Mouse (Mus musculus) erythroblast, embryonic 14.5 days (primary cell): ENCODE data around the gene Hus1.

Source experiments
- GATA1 ChIP-seq: IDR thresholded peaks from 2 replicates; pipeline ENCODE4 v1.6.1; 2012; ENCODE audit warnings: low read length, inconsistent platforms, mixed read lengths
- TAL1 ChIP-seq: IDR thresholded peaks from 3 replicates; pipeline ENCODE4 v1.6.1; 2012; ENCODE audit warnings: low read length, inconsistent platforms, mixed read lengths

- no peak for TF ChIP-seq TAL1
- TF ChIP-seq GATA1, result no peak
Measured at GRCm38 (mm10) chr11:9010416-9010815, 575 bp downstream of the Hus1 start.
